Mouse (Mus musculus) spleen, adult 2 months (tissue): ENCODE data around the gene Glis1.

Source experiments
- CTCF ChIP-seq: fragments of 200-500 bp; IDR thresholded peaks from 2 replicates; pipeline ENCODE4 v1.5.1; 2011; ENCODE audit warnings: mild to moderate bottlenecking, inconsistent platforms; ENCODE audit not compliant: insufficient read depth, insufficient read length, insufficient replicate concordance; ENCODE audit errors: extremely low read depth
- POLR2A ChIP-seq: fragments of 200-500 bp; IDR thresholded peaks from 2 replicates; pipeline ENCODE4 v1.6.1; 2011; ENCODE audit warnings: low read depth, low read length, inconsistent platforms

- TF ChIP-seq CTCF = no peak
- no peak for TF ChIP-seq POLR2A
These were observed 12.2 kb upstream of the Glis1 start for GRCm38 (mm10) chr4:107422176-107422575.
